Mouse (Mus musculus): ENCODE data around the gene Wars. TPM values are rescaled to one million over a fixed set of nuclear protein-coding genes. Genes with fewer than 3 reads are reported as not detected.

Wars gene
- polyA plus RNA-seq, 1 experiment from 2014 or later, result 101 TPM

- Histone ChIP-seq H3K4me1 (replicated peaks; ENCODE audit: control insufficient read depth, insufficient read depth, low read length) (no peaks in the 10 kb centered on the region), H3K36me3 (replicated peaks; ENCODE audit: control insufficient read depth, insufficient read depth) (peaks cover 26% of the 10 kb centered on the region), H3K9me3 (ENCODE audit: control insufficient read depth, low read length) (no peaks in the 10 kb centered on the region), H3K27ac (no peak overlapping the region), H3K4me3 (replicated peaks; ENCODE audit: low read length) (no peak overlapping the region), H3K27me3 (ENCODE audit: control insufficient read depth, insufficient read depth, low read length) (no peaks in the 10 kb centered on the region), H3K9ac (no peak overlapping the region), H3K4me2 (replicated peaks) (no peak overlapping the region)
- 64% methylated on average over 2 of the region's 2 CpGs for WGBS
- no peak for ATAC-seq (ENCODE audit: low FRiP score)
- no peak for DNase-seq (ENCODE audit: low spot score)
Observed at GRCm38 (mm10) chr12:108811133-108811532, 82.8 kb downstream of the Wars start.

GRCm38 (mm10) chr12:108810309-108810708, 83.7 kb downstream of the Wars start:
- Histone ChIP-seq H3K9me3 (ENCODE audit: control insufficient read depth, low read length) (no peaks in the 10 kb centered on the region), H3K4me1 (replicated peaks; ENCODE audit: control insufficient read depth, insufficient read depth, low read length) (no peaks in the 10 kb centered on the region), H3K4me3 (replicated peaks; ENCODE audit: low read length) (no peak overlapping the region), H3K4me2 (replicated peaks) (no peak overlapping the region), H3K27me3 (ENCODE audit: control insufficient read depth, insufficient read depth, low read length) (no peaks in the 10 kb centered on the region), H3K9ac (no peak overlapping the region), H3K36me3 (replicated peaks; ENCODE audit: control insufficient read depth, insufficient read depth) (peaks cover 24% of the 10 kb centered on the region), H3K27ac (no peak overlapping the region)
- no peak for ATAC-seq (ENCODE audit: low FRiP score)
- 93% methylated on average over 7 of the region's 7 CpGs for WGBS
- no peak for DNase-seq (ENCODE audit: low spot score)

MicroRNAs encoded within 50 kb of the gene (microRNA counts, 519-probe panel; counts per million panel counts)
- microRNA mmu-miR-345-3p, result not detected
- microRNA mmu-miR-345-5p, result 4,140 counts per million, percentile 32 among the panel's probes with 10 or more counts

Small RNAs within 50 kb of the gene (microRNA-seq; reads per million reads assigned to microRNA genes)
- gene Mir345, result 103 reads per million, percentile 53 among the genes with 10 or more reads in this experiment

Other genes with a start within 250 kb of the Wars start
- gene Degs2, start 191.9 kb downstream of the Wars start, polyA plus RNA-seq (2014; fragmentation: Nextera tagmentation; extraction: Ambion mirVana), result 1.2 and 2.1 TPM in 2 replicates
- 14.9 and 16.0 TPM in 2 replicates for gene Yy1, start 101.2 kb downstream of the Wars start, polyA plus RNA-seq (2014; fragmentation: Nextera tagmentation; extraction: Ambion mirVana)
- gene Slc25a29, start 58.3 kb downstream of the Wars start, polyA plus RNA-seq (2014; fragmentation: Nextera tagmentation; extraction: Ambion mirVana), result 18.6 and 19.7 TPM in 2 replicates
- gene Slc25a47, start 58.1 kb downstream of the Wars start, polyA plus RNA-seq (2014; fragmentation: Nextera tagmentation; extraction: Ambion mirVana), result 7.2 and 7.9 TPM in 2 replicates
- gene Wdr25, start 543 bp downstream of the Wars start, polyA plus RNA-seq (2014; fragmentation: Nextera tagmentation; extraction: Ambion mirVana), result 1.8 and 4.0 TPM in 2 replicates
- 38.1 and 44.4 TPM in 2 replicates for gene Begain, start 174.0 kb upstream of the Wars start, polyA plus RNA-seq (2014; fragmentation: Nextera tagmentation; extraction: Ambion mirVana)

Data from hindbrain, embryonic 14.5 days (tissue).